Mouse (Mus musculus): ENCODE data around the gene Fbxo11. TPM values are rescaled to one million over a fixed set of nuclear protein-coding genes. Genes with fewer than 3 reads are reported as not detected.

Gene Fbxo11
- polyA plus RNA-seq, 2 experiments: 4.8 to 7.1 TPM

DNA sequence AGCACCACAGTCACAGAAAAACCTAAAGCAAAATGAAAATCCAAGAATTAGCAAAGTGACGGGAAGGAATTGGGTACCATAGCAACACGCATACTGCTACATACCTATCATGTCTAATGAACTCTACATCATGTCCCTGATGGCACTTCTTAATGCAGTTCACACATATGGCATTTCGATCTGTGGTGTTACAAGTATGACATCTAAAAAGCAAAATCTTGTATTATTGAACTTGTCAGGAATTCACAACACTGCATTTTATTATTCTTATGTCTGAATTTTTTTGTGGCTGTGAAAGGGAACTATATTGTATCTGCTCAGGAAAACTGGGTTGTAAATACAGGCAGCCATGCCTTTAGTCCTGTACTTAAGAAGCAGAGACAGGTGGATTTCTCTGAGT, 72.9 kb downstream of the Fbxo11 start:
- no peak overlapping the region for H3K4me2 ChIP-seq (ENCODE audit: low read depth)
- H3K27me3 ChIP-seq (ENCODE audit: control insufficient read depth, insufficient read depth, low read length): no peaks in the 10 kb centered on the region
- WGBS (ENCODE audit: insufficient replicate concordance): 81% methylated on average over 3 of the region's 3 CpGs
- H3K4me1 ChIP-seq (replicated peaks; ENCODE audit: control insufficient read depth in 2 of 2, insufficient read depth in 2 of 2, low read length in 1 of 2): no peaks in the 10 kb centered on the region
- DNase-seq (ENCODE audit: low read depth in 3 of 3, low spot score in 3 of 3): no peak
- no peak overlapping the region for H3K4me3 ChIP-seq (ENCODE audit: insufficient read depth in 1 of 2, low read depth in 2 of 2, low read length in 2 of 2)
- no peak for ATAC-seq (ENCODE audit: insufficient read depth)
- no peaks in the 10 kb centered on the region for H3K9me3 ChIP-seq (ENCODE audit: control insufficient read depth, low read length)
- no peak overlapping the region for H3K27ac ChIP-seq
- H3K9ac ChIP-seq (replicated peaks): no peak overlapping the region
- TF ChIP-seq EP300 (IDR thresholded peaks at IDR 0.05; ENCODE audit: low read depth) (no peak), CTCF (IDR thresholded peaks at IDR 0.05; ENCODE audit: low read depth) (no peak)
- H3K36me3 ChIP-seq (replicated peaks; ENCODE audit: control insufficient read depth, insufficient read depth, low read depth): peaks cover 62% of the 10 kb centered on the region

DNA sequence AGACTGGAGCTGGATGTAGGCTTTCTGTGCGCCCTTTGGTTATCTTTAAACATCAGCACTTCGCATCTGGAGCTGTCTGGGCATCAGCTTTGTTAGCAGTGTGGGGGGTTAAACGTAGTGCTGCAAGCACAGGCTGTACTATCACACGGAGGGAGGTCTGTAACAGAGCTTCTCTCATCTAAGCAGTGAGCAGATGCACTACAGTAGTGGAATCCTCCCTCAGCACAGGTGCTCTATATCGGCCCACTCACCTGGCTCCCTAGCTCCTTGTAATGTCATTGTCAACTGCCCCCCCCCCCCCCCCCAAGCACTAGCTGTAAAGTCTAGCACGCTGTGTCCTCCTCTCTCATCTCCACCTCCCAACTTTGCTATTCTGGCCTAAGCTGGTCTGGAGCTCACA, 77.6 kb downstream of the Fbxo11 start:
- H3K4me2 ChIP-seq (ENCODE audit: low read depth): no peak overlapping the region
- TF ChIP-seq CTCF (IDR thresholded peaks at IDR 0.05; ENCODE audit: low read depth): no peak
- no peak for TF ChIP-seq EP300 (IDR thresholded peaks at IDR 0.05; ENCODE audit: low read depth)
- no peak overlapping the region for H3K4me3 ChIP-seq (ENCODE audit: insufficient read depth in 1 of 2, low read depth in 2 of 2, low read length in 2 of 2)
- H3K4me1 ChIP-seq (replicated peaks; ENCODE audit: control insufficient read depth in 2 of 2, insufficient read depth in 2 of 2, low read length in 1 of 2): no peaks in the 10 kb centered on the region
- ATAC-seq (ENCODE audit: insufficient read depth): no peak
- DNase-seq (ENCODE audit: low read depth in 3 of 3, low spot score in 3 of 3): no peak
- H3K36me3 ChIP-seq (replicated peaks; ENCODE audit: control insufficient read depth, insufficient read depth, low read depth): peaks cover 93% of the 10 kb centered on the region
- no peak overlapping the region for H3K9ac ChIP-seq (replicated peaks)
- WGBS (ENCODE audit: insufficient replicate concordance): 58% methylated on average over 6 of the region's 6 CpGs
- no peak overlapping the region for H3K27ac ChIP-seq
- no peaks in the 10 kb centered on the region for H3K9me3 ChIP-seq (ENCODE audit: control insufficient read depth, low read length)
- H3K27me3 ChIP-seq (ENCODE audit: control insufficient read depth, insufficient read depth, low read length): no peaks in the 10 kb centered on the region

DNA sequence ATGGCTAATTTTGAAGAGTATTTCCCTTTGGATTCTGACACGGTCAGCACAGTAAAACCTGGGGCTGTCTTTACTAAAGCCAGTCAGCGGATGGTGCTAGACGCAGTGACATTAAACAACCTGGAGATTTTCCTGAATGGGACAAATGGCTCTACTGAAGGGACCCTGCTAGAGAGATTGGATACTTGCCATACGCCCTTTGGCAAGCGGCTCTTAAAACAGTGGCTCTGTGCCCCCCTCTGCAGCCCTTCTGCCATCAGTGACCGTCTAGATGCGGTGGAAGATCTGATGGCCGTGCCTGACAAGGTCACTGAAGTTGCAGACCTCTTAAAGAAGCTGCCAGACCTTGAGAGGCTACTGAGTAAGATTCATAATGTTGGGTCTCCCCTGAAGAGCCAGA, 79.2 kb downstream of the Fbxo11 start:
- no peaks in the 10 kb centered on the region for H3K4me1 ChIP-seq (replicated peaks; ENCODE audit: control insufficient read depth in 2 of 2, insufficient read depth in 2 of 2, low read length in 1 of 2)
- H3K27me3 ChIP-seq (ENCODE audit: control insufficient read depth, insufficient read depth, low read length): no peaks in the 10 kb centered on the region
- H3K4me3 ChIP-seq (ENCODE audit: insufficient read depth in 1 of 2, low read depth in 2 of 2, low read length in 2 of 2): no peak overlapping the region
- TF ChIP-seq EP300 (IDR thresholded peaks at IDR 0.05; ENCODE audit: low read depth) (no peak), CTCF (IDR thresholded peaks at IDR 0.05; ENCODE audit: low read depth) (no peak)
- H3K9me3 ChIP-seq (ENCODE audit: control insufficient read depth, low read length): no peaks in the 10 kb centered on the region
- H3K36me3 ChIP-seq (replicated peaks; ENCODE audit: control insufficient read depth, insufficient read depth, low read depth): peaks cover 85% of the 10 kb centered on the region
- ATAC-seq (ENCODE audit: insufficient read depth) (no peak), DNase-seq (ENCODE audit: low read depth in 3 of 3, low spot score in 3 of 3) (no peak)
- no peak overlapping the region for H3K27ac ChIP-seq
- H3K9ac ChIP-seq (replicated peaks): no peak overlapping the region
- no peak overlapping the region for H3K4me2 ChIP-seq (ENCODE audit: low read depth)
- WGBS (ENCODE audit: insufficient replicate concordance): 88% methylated on average over 8 of the region's 8 CpGs

DNA sequence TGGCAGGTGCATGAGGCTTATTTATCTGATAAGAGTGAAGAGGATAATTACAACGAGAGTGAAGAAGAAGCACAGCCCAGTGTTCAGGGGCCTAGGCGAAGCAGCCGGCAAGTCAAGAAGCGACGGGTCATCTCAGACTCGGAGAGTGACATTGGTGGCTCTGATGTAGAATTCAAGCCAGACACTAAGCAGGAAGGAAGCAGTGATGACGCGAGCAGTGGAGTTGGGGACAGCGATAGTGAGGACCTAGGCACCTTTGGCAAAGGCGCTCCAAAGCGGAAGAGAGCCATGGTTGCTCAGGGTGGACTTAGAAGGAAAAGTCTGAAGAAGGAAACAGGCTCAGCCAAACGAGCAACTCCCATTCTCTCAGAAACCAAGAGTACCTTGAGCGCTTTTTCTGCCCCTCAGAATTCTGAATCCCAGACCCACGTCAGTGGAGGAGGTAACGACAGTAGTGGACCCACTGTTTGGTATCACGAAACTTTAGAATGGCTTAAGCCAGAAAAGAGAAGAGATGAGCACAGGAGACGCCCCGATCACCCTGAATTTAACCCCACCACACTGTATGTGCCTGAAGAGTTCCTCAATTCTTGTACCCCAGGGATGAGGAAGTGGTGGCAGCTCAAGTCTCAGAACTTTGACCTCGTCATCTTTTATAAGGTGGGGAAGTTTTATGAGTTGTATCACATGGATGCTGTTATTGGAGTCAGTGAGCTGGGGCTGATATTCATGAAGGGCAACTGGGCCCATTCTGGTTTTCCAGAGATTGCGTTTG, 80.5 kb downstream of the Fbxo11 start:
- TF ChIP-seq EP300 (IDR thresholded peaks at IDR 0.05; ENCODE audit: low read depth) (no peak), CTCF (IDR thresholded peaks at IDR 0.05; ENCODE audit: low read depth) (no peak)
- ATAC-seq (ENCODE audit: insufficient read depth): no peak
- Histone ChIP-seq H3K9me3 (ENCODE audit: control insufficient read depth, low read length) (no peaks in the 10 kb centered on the region), H3K4me2 (ENCODE audit: low read depth) (no peak overlapping the region), H3K27me3 (ENCODE audit: control insufficient read depth, insufficient read depth, low read length) (no peaks in the 10 kb centered on the region), H3K9ac (replicated peaks) (no peak overlapping the region), H3K4me3 (ENCODE audit: insufficient read depth in 1 of 2, low read depth in 2 of 2, low read length in 2 of 2) (no peak overlapping the region), H3K4me1 (replicated peaks; ENCODE audit: control insufficient read depth in 2 of 2, insufficient read depth in 2 of 2, low read length in 1 of 2) (no peaks in the 10 kb centered on the region), H3K36me3 (replicated peaks; ENCODE audit: control insufficient read depth, insufficient read depth, low read depth) (peaks cover 82% of the 10 kb centered on the region), H3K27ac (no peak overlapping the region)
- WGBS (ENCODE audit: insufficient replicate concordance): 80% methylated on average over 20 of the region's 20 CpGs
- no peak for DNase-seq (ENCODE audit: low read depth in 3 of 3, low spot score in 3 of 3)

DNA sequence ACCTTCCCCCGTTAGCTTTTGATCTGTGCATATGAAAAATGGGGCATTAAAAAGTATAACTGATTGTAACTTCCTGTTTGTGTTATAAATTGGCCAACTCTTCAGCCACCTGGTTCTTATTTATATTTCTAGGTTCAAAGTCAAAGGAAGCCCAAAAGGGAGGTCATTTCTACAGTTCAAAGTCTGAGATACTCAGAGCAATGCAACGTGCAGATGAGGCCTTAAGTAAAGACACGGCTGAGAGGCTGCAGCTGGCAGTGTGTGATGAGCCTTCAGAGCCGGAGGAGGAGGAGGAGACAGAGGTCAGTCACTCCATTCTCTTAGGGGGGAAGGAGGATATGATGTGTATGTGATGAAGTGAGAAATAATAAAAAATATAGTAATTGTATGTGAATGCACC, 81.8 kb downstream of the Fbxo11 start:
- ATAC-seq (ENCODE audit: insufficient read depth): no peak
- no peak overlapping the region for H3K9ac ChIP-seq (replicated peaks)

More for the DNA sequence above, 81.8 kb downstream of the Fbxo11 start:
- Histone ChIP-seq H3K27me3 (ENCODE audit: control insufficient read depth, insufficient read depth, low read length) (no peaks in the 10 kb centered on the region), H3K9me3 (ENCODE audit: control insufficient read depth, low read length) (no peaks in the 10 kb centered on the region), H3K36me3 (replicated peaks; ENCODE audit: control insufficient read depth, insufficient read depth, low read depth) (peaks cover 75% of the 10 kb centered on the region), H3K4me3 (ENCODE audit: insufficient read depth in 1 of 2, low read depth in 2 of 2, low read length in 2 of 2) (no peak overlapping the region), H3K4me2 (ENCODE audit: low read depth) (no peak overlapping the region), H3K27ac (no peak overlapping the region), H3K4me1 (replicated peaks; ENCODE audit: control insufficient read depth in 2 of 2, insufficient read depth in 2 of 2, low read length in 1 of 2) (no peaks in the 10 kb centered on the region)
- no peak for DNase-seq (ENCODE audit: low read depth in 3 of 3, low spot score in 3 of 3)
- 76% methylated on average over 4 of the region's 4 CpGs for WGBS (ENCODE audit: insufficient replicate concordance)
- TF ChIP-seq CTCF (IDR thresholded peaks at IDR 0.05; ENCODE audit: low read depth) (no peak), EP300 (IDR thresholded peaks at IDR 0.05; ENCODE audit: low read depth) (no peak)
